Mouse (Mus musculus) small intestine, adult 2 months (tissue): Measurements from ENCODE around the gene Casq2.

Source experiments
- CTCF ChIP-seq: fragments of 200-500 bp; IDR thresholded peaks from 2 replicates; pipeline ENCODE4 v1.5.1; 2012; ENCODE audit warnings: low read depth, mild to moderate bottlenecking, control low read depth, inconsistent platforms, low read length, moderate library complexity, mixed read lengths; ENCODE audit not compliant: insufficient replicate concordance, insufficient read length; ENCODE audit errors: extremely low read depth
- POLR2A ChIP-seq: fragments of 200-500 bp; IDR thresholded peaks from 2 replicates; pipeline ENCODE4 v1.6.1; 2012; ENCODE audit warnings: low read depth, mild to moderate bottlenecking, control low read depth, inconsistent platforms, low read length, moderate library complexity

- TF ChIP-seq CTCF, result no peak
- TF ChIP-seq POLR2A, result no peak
These were observed 81.5 kb downstream of the Casq2 start for GRCm38 (mm10) chr3:102167555-102168210.
